Mouse (Mus musculus) liver, embryonic 11.5 days (tissue): ENCODE measurements at regions not wholly inside any gene's neighbourhood (a gene's known extent, or its start where the extent isn't known, plus 50 kb on each side); places are given as distances from the start of the nearest gene placed in this dataset.

Source experiments
- ATAC-seq: fragments of 200-750 bp; cut with Nextera tagmentation; replicated peaks from 2 replicates; pipeline ENCODE4 v1.8.0; 2017; ENCODE audit warnings: moderate number of reproducible peaks, mild to moderate bottlenecking, moderate TSS enrichment, moderate library complexity; ENCODE audit not compliant: low FRiP score
- DNase-seq: peaks from one replicate; pipeline ENCODE4 v3.0.0-alpha.2; 2017; ENCODE audit warnings: low spot score
- H3K27ac ChIP-seq: fragments of 300-500 bp; sonication (generic); 2 replicates; pipeline ENCODE4 v1.5.1; 2014; ENCODE audit warnings: mild to moderate bottlenecking, low read depth, low read length, control low read depth
- H3K27me3 ChIP-seq: fragments of 300-500 bp; sonication (generic); replicated peaks from 2 replicates; pipeline ENCODE4 v1.6.1; 2014; ENCODE audit warnings: low read length, mixed read lengths; ENCODE audit not compliant: control insufficient read depth, insufficient read depth
- H3K36me3 ChIP-seq: fragments of 300-500 bp; sonication (generic); 2 replicates; pipeline ENCODE4 v1.6.1; 2014; ENCODE audit warnings: mild to moderate bottlenecking, low read length, moderate library complexity, mixed read lengths; ENCODE audit not compliant: control insufficient read depth, insufficient read depth
- H3K4me1 ChIP-seq: fragments of 300-500 bp; sonication (generic); replicated peaks from 2 replicates; pipeline ENCODE4 v1.6.1; 2014; ENCODE audit warnings: low read length, mixed read lengths; ENCODE audit not compliant: control insufficient read depth, insufficient read depth
- H3K4me2 ChIP-seq: fragments of 300-500 bp; sonication (generic); 2 replicates; pipeline ENCODE4 v1.6.1; 2014; ENCODE audit warnings: mild to moderate bottlenecking, control low read depth, moderate library complexity
- H3K4me3 ChIP-seq: fragments of 300-500 bp; sonication (generic); 2 replicates; pipeline ENCODE4 v1.5.1; 2014; ENCODE audit warnings: low read depth, low read length, control low read depth
- H3K9ac ChIP-seq: fragments of 300-500 bp; sonication (generic); 2 replicates; pipeline ENCODE4 v1.6.1; 2014; ENCODE audit warnings: low read depth, low read length, control low read depth
- H3K9me3 ChIP-seq: fragments of 300-500 bp; sonication (generic); 2 replicates; pipeline ENCODE4 v1.6.1; 2016; ENCODE audit warnings: low read length, inconsistent platforms, mixed read lengths; ENCODE audit not compliant: control insufficient read depth
- WGBS: fragments of 180-500 bp; shearing (Covaris S2); extraction: QIAGEN DNeasy Blood & Tissue Kit; methylation state at CpG from one replicate; pipeline ENCODE4 v1.1.7; 2014; 5-methylcytosine and 5-hydroxymethylcytosine counted together

GRCm38 (mm10) chr2:137536581-137536980 lies 420.1 kb upstream of the Jag1 start:
- ATAC-seq (no peak), DNase-seq (no peak)
- Histone ChIP-seq H3K36me3 (no peaks in the 10 kb centered on the region), H3K4me1 (no peaks in the 10 kb centered on the region), H3K27me3 (no peaks in the 10 kb centered on the region), H3K27ac (no peak overlapping the region), H3K4me2 (no peak overlapping the region), H3K9ac (no peak overlapping the region), H3K9me3 (no peaks in the 10 kb centered on the region), H3K4me3 (no peak overlapping the region)
- WGBS = 68% methylated on average over 2 of the region's 2 CpGs

DNA sequence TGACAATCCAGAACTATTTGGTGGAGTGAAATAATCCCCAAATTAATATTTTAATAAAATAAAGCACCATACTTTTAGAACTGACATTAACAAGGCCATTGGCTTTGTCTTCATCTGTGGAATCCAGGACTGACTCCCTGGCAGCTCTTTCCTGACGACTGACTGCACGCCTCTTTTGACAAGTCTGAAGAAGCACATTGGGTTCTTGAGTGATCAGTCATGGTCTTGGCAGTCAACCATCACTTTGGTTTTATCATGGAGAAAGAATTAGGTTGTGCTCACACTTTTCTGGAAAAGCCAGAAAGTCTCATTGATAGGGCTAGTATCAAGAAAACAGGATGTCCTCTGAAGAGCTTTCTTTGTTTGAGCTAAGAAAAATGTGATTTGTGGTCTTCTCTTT lies 399.8 kb upstream of the Jag1 start:
- Histone ChIP-seq H3K27ac (no peak overlapping the region), H3K4me2 (no peak overlapping the region), H3K9me3 (no peaks in the 10 kb centered on the region), H3K9ac (no peak overlapping the region), H3K4me1 (no peaks in the 10 kb centered on the region), H3K27me3 (no peaks in the 10 kb centered on the region), H3K4me3 (no peak overlapping the region), H3K36me3 (no peaks in the 10 kb centered on the region)
- ATAC-seq (no peak), DNase-seq (no peak)
- WGBS = 50% methylated on average over 2 of the region's 2 CpGs

GRCm38 (mm10) chr2:137515043-137515442 lies 398.6 kb upstream of the Jag1 start:
- 56% methylated on average over 3 of the region's 3 CpGs for WGBS
- no peaks in the 10 kb centered on the region for H3K9me3 ChIP-seq

GRCm38 (mm10) chr2:137513895-137514506 lies 397.6 kb upstream of the Jag1 start:
- WGBS = 47% methylated on average over 2 of the region's 2 CpGs
- Histone ChIP-seq H3K4me1 (no peaks in the 10 kb centered on the region), H3K4me2 (no peak overlapping the region), H3K4me3 (no peak overlapping the region), H3K27ac (no peak overlapping the region), H3K36me3 (no peaks in the 10 kb centered on the region), H3K27me3 (no peaks in the 10 kb centered on the region), H3K9me3 (no peaks in the 10 kb centered on the region), H3K9ac (no peak overlapping the region)
- ATAC-seq = no peak
- no peak for DNase-seq

More at GRCm38 (mm10) chr2:137515043-137515442, 398.6 kb upstream of the Jag1 start:
- Histone ChIP-seq H3K36me3 (no peaks in the 10 kb centered on the region), H3K27ac (no peak overlapping the region), H3K4me3 (no peak overlapping the region), H3K27me3 (no peaks in the 10 kb centered on the region), H3K4me2 (no peak overlapping the region), H3K4me1 (no peaks in the 10 kb centered on the region), H3K9ac (no peak overlapping the region)
- ATAC-seq = no peak
- no peak for DNase-seq

GRCm38 (mm10) chr2:137510671-137511235 lies 394.3 kb upstream of the Jag1 start:
- no peaks in the 10 kb centered on the region for H3K9me3 ChIP-seq
- H3K4me2 ChIP-seq = no peak overlapping the region
- 76% methylated on average over 3 of the region's 3 CpGs for whole genome bisulfite sequencing
- DNase-seq (no peak), ATAC-seq (no peak)
- no peaks in the 10 kb centered on the region for H3K27me3 ChIP-seq
- no peak overlapping the region for H3K9ac ChIP-seq
- no peaks in the 10 kb centered on the region for H3K36me3 ChIP-seq
- no peak overlapping the region for H3K27ac ChIP-seq
- H3K4me3 ChIP-seq = no peak overlapping the region
- no peaks in the 10 kb centered on the region for H3K4me1 ChIP-seq

GRCm38 (mm10) chr2:137501236-137501635 lies 384.8 kb upstream of the Jag1 start:
- Histone ChIP-seq H3K36me3 (no peaks in the 10 kb centered on the region), H3K4me2 (no peak overlapping the region), H3K27me3 (no peaks in the 10 kb centered on the region), H3K9me3 (no peaks in the 10 kb centered on the region), H3K4me1 (no peaks in the 10 kb centered on the region), H3K27ac (no peak overlapping the region), H3K4me3 (no peak overlapping the region), H3K9ac (no peak overlapping the region)
- 59% methylated on average over 1 of the region's 1 CpGs for WGBS
- DNase-seq = no peak
- no peak for ATAC-seq

GRCm38 (mm10) chr2:137497616-137498015 lies 381.2 kb upstream of the Jag1 start:
- DNase-seq (no peak), ATAC-seq (no peak)
- no peaks in the 10 kb centered on the region for H3K9me3 ChIP-seq
- H3K4me2 ChIP-seq = no peak overlapping the region
- H3K4me1 ChIP-seq = no peaks in the 10 kb centered on the region
- no peak overlapping the region for H3K4me3 ChIP-seq
- WGBS = 74% methylated on average over 2 of the region's 2 CpGs
- H3K27ac ChIP-seq = no peak overlapping the region
- H3K9ac ChIP-seq = no peak overlapping the region
- no peaks in the 10 kb centered on the region for H3K27me3 ChIP-seq
- H3K36me3 ChIP-seq = no peaks in the 10 kb centered on the region

DNA sequence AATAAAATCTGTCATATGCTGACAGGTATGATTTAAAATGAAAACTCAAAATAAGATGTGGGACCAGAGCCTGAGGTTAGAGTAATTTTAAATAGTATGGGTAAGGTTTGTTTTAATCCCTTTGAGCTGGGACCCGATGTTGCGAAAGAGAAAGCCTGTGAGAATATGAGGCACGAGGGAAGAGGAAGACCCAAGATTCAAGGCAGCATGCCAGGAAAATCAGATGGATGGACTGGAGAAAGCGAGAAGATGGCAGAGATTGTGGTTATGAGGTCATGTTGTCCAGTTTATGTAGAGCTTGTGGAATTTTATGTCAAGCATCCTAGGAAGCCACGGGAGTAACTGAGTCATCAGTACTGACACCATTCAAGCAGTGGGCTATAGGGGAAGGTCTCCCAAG lies 377.2 kb upstream of the Jag1 start:
- WGBS = 75% methylated on average over 5 of the region's 5 CpGs
- H3K9me3 ChIP-seq = no peaks in the 10 kb centered on the region
- H3K27me3 ChIP-seq = no peaks in the 10 kb centered on the region
- ATAC-seq = no peak
- no peak overlapping the region for H3K4me3 ChIP-seq
- H3K36me3 ChIP-seq = no peaks in the 10 kb centered on the region
- no peak overlapping the region for H3K9ac ChIP-seq
- no peak overlapping the region for H3K4me2 ChIP-seq
- no peak overlapping the region for H3K27ac ChIP-seq
- H3K4me1 ChIP-seq = no peaks in the 10 kb centered on the region
- DNase-seq = no peak

GRCm38 (mm10) chr2:137489181-137489682 lies 372.8 kb upstream of the Jag1 start:
- no peaks in the 10 kb centered on the region for H3K27me3 ChIP-seq
- no peaks in the 10 kb centered on the region for H3K4me1 ChIP-seq
- WGBS = 59% methylated on average over 5 of the region's 5 CpGs
- DNase-seq = no peak
- no peak overlapping the region for H3K4me3 ChIP-seq
- H3K4me2 ChIP-seq = no peak overlapping the region
- no peaks in the 10 kb centered on the region for H3K9me3 ChIP-seq
- no peaks in the 10 kb centered on the region for H3K36me3 ChIP-seq
- no peak overlapping the region for H3K27ac ChIP-seq
- no peak for ATAC-seq
- H3K9ac ChIP-seq = no peak overlapping the region
